Mouse (Mus musculus): ENCODE data around the gene Olfr1231. TPM values are rescaled to one million over a fixed set of nuclear protein-coding genes. Genes with fewer than 3 reads are reported as not detected.

Olfr1231 gene
- not detected in 2 replicates for polyA plus RNA-seq (2015; fragmentation: Nextera tagmentation; extraction: Ambion mirVana)

- no peaks in the 10 kb centered on the region for H3K27me3 ChIP-seq (replicated peaks; ENCODE audit: insufficient read depth, low read length)
- DNase-seq (ENCODE audit: low spot score) = no peak
Measured at GRCm38 (mm10) chr2:89306974-89307373, at the start of gene Olfr1231. Gene Olfr1231, minus strand, starts transcription at chr2:89307074.

GRCm38 (mm10) chr2:89342298-89342697 is 35.4 kb upstream of the Olfr1231 start, which contains the start of gene Olfr1233:
Gene Olfr1233, minus strand, starts transcription at chr2:89342398.
- no peak within 1 kb of the TSS for H3K4me2 ChIP-seq (replicated peaks; ENCODE audit: low read depth, low read length)
- ATAC-seq = no peak
- no peaks in the 10 kb centered on the region for H3K36me3 ChIP-seq (ENCODE audit: insufficient read depth, low read length)
- H3K27me3 ChIP-seq (replicated peaks; ENCODE audit: insufficient read depth, low read length) = no peaks in the 10 kb centered on the region
- no peak for TF ChIP-seq CTCF (IDR thresholded peaks at IDR 0.05)
- TF ChIP-seq EP300 (IDR thresholded peaks at IDR 0.05) = no peak
- H3K9me3 ChIP-seq (ENCODE audit: low read length) = no peaks in the 10 kb centered on the region
- H3K27ac ChIP-seq (ENCODE audit: low read length) = no peak within 1 kb of the TSS
- DNase-seq (ENCODE audit: low spot score) = no peak
- H3K9ac ChIP-seq (replicated peaks; ENCODE audit: low read depth) = no peak within 1 kb of the TSS
- H3K4me3 ChIP-seq (ENCODE audit: low read depth, low read length) = no peak within 1 kb of the TSS
- no peaks in the 10 kb centered on the region for H3K4me1 ChIP-seq (ENCODE audit: insufficient read depth, low read depth, low read length)

More at GRCm38 (mm10) chr2:89306974-89307373, at the start of gene Olfr1231:
- Histone ChIP-seq H3K27ac (ENCODE audit: low read length) (no peak within 1 kb of the TSS), H3K4me2 (replicated peaks; ENCODE audit: low read depth, low read length) (no peak within 1 kb of the TSS), H3K9ac (replicated peaks; ENCODE audit: low read depth) (no peak within 1 kb of the TSS), H3K9me3 (ENCODE audit: low read length) (no peaks in the 10 kb centered on the region), H3K36me3 (ENCODE audit: insufficient read depth, low read length) (no peaks in the 10 kb centered on the region), H3K4me1 (ENCODE audit: insufficient read depth, low read depth, low read length) (no peaks in the 10 kb centered on the region), H3K4me3 (ENCODE audit: low read depth, low read length) (no peak within 1 kb of the TSS)
- no peak for ATAC-seq
- no peak for TF ChIP-seq CTCF (IDR thresholded peaks at IDR 0.05)
- no peak for TF ChIP-seq EP300 (IDR thresholded peaks at IDR 0.05)
- WGBS = 61% methylated on average over 2 of the region's 2 CpGs

DNA sequence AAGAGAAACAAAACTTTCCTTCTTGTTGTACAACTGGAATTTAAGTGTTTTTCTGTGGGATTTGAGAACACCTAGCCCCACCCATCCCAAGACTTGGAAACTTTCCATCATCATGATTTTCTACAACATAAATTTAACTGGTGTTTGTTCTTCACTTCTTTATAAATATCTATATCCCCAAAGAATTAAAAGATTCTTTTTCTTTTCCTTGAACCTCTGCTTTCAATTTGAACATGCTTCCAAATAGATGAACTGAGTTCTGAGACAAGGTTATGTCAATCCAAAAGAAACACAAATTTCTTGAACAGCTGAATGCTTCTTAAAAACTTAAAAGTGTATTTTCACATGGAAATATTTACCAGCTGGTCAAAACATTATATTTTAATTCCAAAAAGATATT is 22.7 kb upstream of the Olfr1231 start, which contains the start of gene Olfr1232:
TSS of gene Olfr1232 (minus strand) at position 101 of the 400 bp plus-strand sequence.
- no peak for TF ChIP-seq CTCF (IDR thresholded peaks at IDR 0.05)
- no peak for TF ChIP-seq EP300 (IDR thresholded peaks at IDR 0.05)
- Histone ChIP-seq H3K9ac (replicated peaks; ENCODE audit: low read depth) (no peak within 1 kb of the TSS), H3K4me3 (ENCODE audit: low read depth, low read length) (no peak within 1 kb of the TSS), H3K36me3 (ENCODE audit: insufficient read depth, low read length) (no peaks in the 10 kb centered on the region), H3K9me3 (ENCODE audit: low read length) (no peaks in the 10 kb centered on the region), H3K4me2 (replicated peaks; ENCODE audit: low read depth, low read length) (no peak within 1 kb of the TSS), H3K27me3 (replicated peaks; ENCODE audit: insufficient read depth, low read length) (no peaks in the 10 kb centered on the region), H3K27ac (ENCODE audit: low read length) (no peak within 1 kb of the TSS), H3K4me1 (ENCODE audit: insufficient read depth, low read depth, low read length) (no peaks in the 10 kb centered on the region)
- ATAC-seq (no peak), DNase-seq (ENCODE audit: low spot score) (no peak)

DNA sequence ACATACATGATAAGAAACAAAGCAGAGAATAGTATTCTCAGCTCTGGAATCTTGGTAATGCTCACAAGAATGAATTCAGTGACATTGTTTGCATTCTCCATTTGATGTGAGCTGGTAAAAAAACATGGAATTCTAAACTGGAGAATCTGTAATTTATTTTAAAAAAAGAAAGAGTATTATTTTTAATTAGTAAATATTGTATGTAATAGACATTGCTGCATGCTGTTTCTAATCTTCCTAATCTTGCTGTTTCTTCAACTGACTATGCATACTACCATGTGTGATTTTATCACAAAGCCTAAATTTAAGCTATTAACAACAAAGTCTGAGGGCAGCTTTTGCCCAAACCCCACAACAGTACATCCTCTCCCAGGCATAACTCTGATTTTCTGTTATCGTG is 9.7 kb downstream of the Olfr1231 start, which contains the start of gene Olfr1230:
TSS of gene Olfr1230 (minus strand) at position 101 of the 400 bp plus-strand sequence.
- Histone ChIP-seq H3K4me2 (replicated peaks; ENCODE audit: low read depth, low read length) (no peak within 1 kb of the TSS), H3K27me3 (replicated peaks; ENCODE audit: insufficient read depth, low read length) (no peaks in the 10 kb centered on the region), H3K9ac (replicated peaks; ENCODE audit: low read depth) (no peak within 1 kb of the TSS), H3K36me3 (ENCODE audit: insufficient read depth, low read length) (no peaks in the 10 kb centered on the region), H3K4me3 (ENCODE audit: low read depth, low read length) (no peak within 1 kb of the TSS), H3K27ac (ENCODE audit: low read length) (no peak within 1 kb of the TSS), H3K9me3 (ENCODE audit: low read length) (no peaks in the 10 kb centered on the region), H3K4me1 (ENCODE audit: insufficient read depth, low read depth, low read length) (no peaks in the 10 kb centered on the region)
- TF ChIP-seq EP300 (IDR thresholded peaks at IDR 0.05) (no peak), CTCF (IDR thresholded peaks at IDR 0.05) (no peak)
- DNase-seq (ENCODE audit: low spot score) = no peak
- WGBS = 76% methylated on average over 1 of the region's 1 CpGs
- no peak for ATAC-seq

- Histone ChIP-seq H3K27me3 (replicated peaks; ENCODE audit: insufficient read depth, low read length) (no peaks in the 10 kb centered on the region), H3K9me3 (ENCODE audit: low read length) (no peaks in the 10 kb centered on the region), H3K27ac (ENCODE audit: low read length) (no peak within 1 kb of the TSS), H3K4me1 (ENCODE audit: insufficient read depth, low read depth, low read length) (no peaks in the 10 kb centered on the region), H3K4me3 (ENCODE audit: low read depth, low read length) (no peak within 1 kb of the TSS), H3K4me2 (replicated peaks; ENCODE audit: low read depth, low read length) (no peak within 1 kb of the TSS), H3K36me3 (ENCODE audit: insufficient read depth, low read length) (no peaks in the 10 kb centered on the region), H3K9ac (replicated peaks; ENCODE audit: low read depth) (no peak within 1 kb of the TSS)
- TF ChIP-seq CTCF (IDR thresholded peaks at IDR 0.05) (no peak), EP300 (IDR thresholded peaks at IDR 0.05) (no peak)
- WGBS = 62% methylated on average over 2 of the region's 2 CpGs
- DNase-seq (ENCODE audit: low spot score) (no peak), ATAC-seq (no peak)
Measured at GRCm38 (mm10) chr2:89287914-89288313, 19.0 kb downstream of the Olfr1231 start, which contains the start of gene Olfr1229. Gene Olfr1229, minus strand, starts transcription at chr2:89288014.

DNA sequence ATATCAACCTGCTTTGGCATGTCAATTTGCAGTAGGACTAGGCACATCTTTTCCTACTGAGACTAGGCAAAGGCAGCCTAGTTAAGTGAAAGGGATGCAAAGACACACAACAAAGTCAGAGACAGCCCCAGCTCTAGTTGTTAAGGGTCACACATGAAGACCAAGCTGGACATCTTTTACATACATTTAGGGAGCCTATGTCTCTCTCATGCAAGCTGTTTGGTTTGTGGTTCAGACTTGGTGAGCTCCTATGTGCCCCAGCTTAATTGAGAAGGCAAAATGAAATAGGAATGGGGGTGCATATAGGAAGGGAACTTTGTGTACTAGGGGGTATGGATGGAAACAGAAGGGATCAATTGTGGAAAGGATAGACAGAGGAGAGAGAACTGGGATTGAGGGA is 52.9 kb downstream of the Olfr1231 start, which contains the start of gene Olfr1228:
TSS of gene Olfr1228 (minus strand) at position 101 of the 400 bp plus-strand sequence.
- Histone ChIP-seq H3K9me3 (ENCODE audit: low read length) (no peaks in the 10 kb centered on the region), H3K4me1 (ENCODE audit: insufficient read depth, low read depth, low read length) (no peaks in the 10 kb centered on the region), H3K4me2 (replicated peaks; ENCODE audit: low read depth, low read length) (no peak within 1 kb of the TSS), H3K4me3 (ENCODE audit: low read depth, low read length) (no peak within 1 kb of the TSS), H3K27ac (ENCODE audit: low read length) (no peak within 1 kb of the TSS), H3K27me3 (replicated peaks; ENCODE audit: insufficient read depth, low read length) (no peaks in the 10 kb centered on the region), H3K36me3 (ENCODE audit: insufficient read depth, low read length) (no peaks in the 10 kb centered on the region), H3K9ac (replicated peaks; ENCODE audit: low read depth) (no peak within 1 kb of the TSS)
- ATAC-seq (no peak), DNase-seq (ENCODE audit: low spot score) (no peak)
- no peak for TF ChIP-seq EP300 (IDR thresholded peaks at IDR 0.05)
- TF ChIP-seq CTCF (IDR thresholded peaks at IDR 0.05) = no peak

Other genes starting within 250 kb of the Olfr1231 start
- gene Olfr1218, start 245.9 kb downstream of the Olfr1231 start, polyA plus RNA-seq (2015; fragmentation: Nextera tagmentation; extraction: Ambion mirVana) = not detected in 2 replicates
- not detected in 2 replicates for gene Olfr1219, start 223.6 kb downstream of the Olfr1231 start, polyA plus RNA-seq (2015; fragmentation: Nextera tagmentation; extraction: Ambion mirVana)
- not detected in 2 replicates for gene Olfr1220, start 200.2 kb downstream of the Olfr1231 start, polyA plus RNA-seq (2015; fragmentation: Nextera tagmentation; extraction: Ambion mirVana)
- gene Olfr1221, start 189.8 kb downstream of the Olfr1231 start, polyA plus RNA-seq (2015; fragmentation: Nextera tagmentation; extraction: Ambion mirVana) = not detected in 2 replicates
- not detected in 2 replicates for gene Olfr1222, start 174.0 kb downstream of the Olfr1231 start, polyA plus RNA-seq (2015; fragmentation: Nextera tagmentation; extraction: Ambion mirVana)
- not detected in 2 replicates for gene Olfr1223, start 155.5 kb downstream of the Olfr1231 start, polyA plus RNA-seq (2015; fragmentation: Nextera tagmentation; extraction: Ambion mirVana)
- gene Olfr1224-ps1, start 143.0 kb downstream of the Olfr1231 start, polyA plus RNA-seq (2015; fragmentation: Nextera tagmentation; extraction: Ambion mirVana) = not detected in 2 replicates
- not detected in 2 replicates for gene Olfr1225, start 132.4 kb downstream of the Olfr1231 start, polyA plus RNA-seq (2015; fragmentation: Nextera tagmentation; extraction: Ambion mirVana)
- not detected in 2 replicates for gene Olfr1226, start 107.0 kb downstream of the Olfr1231 start, polyA plus RNA-seq (2015; fragmentation: Nextera tagmentation; extraction: Ambion mirVana)
- not detected in 2 replicates for gene Olfr1228, start 53.0 kb downstream of the Olfr1231 start, polyA plus RNA-seq (2015; fragmentation: Nextera tagmentation; extraction: Ambion mirVana)
- not detected in 2 replicates for gene Olfr1229, start 19.1 kb downstream of the Olfr1231 start, polyA plus RNA-seq (2015; fragmentation: Nextera tagmentation; extraction: Ambion mirVana)
- not detected in 2 replicates for gene Olfr1230, start 9.8 kb downstream of the Olfr1231 start, polyA plus RNA-seq (2015; fragmentation: Nextera tagmentation; extraction: Ambion mirVana)
- not detected in 2 replicates for gene Olfr1232, start 22.6 kb upstream of the Olfr1231 start, polyA plus RNA-seq (2015; fragmentation: Nextera tagmentation; extraction: Ambion mirVana)
- gene Olfr1233, start 35.3 kb upstream of the Olfr1231 start, polyA plus RNA-seq (2015; fragmentation: Nextera tagmentation; extraction: Ambion mirVana) = not detected in 2 replicates
- gene Olfr1234, start 57.8 kb upstream of the Olfr1231 start, polyA plus RNA-seq (2015; fragmentation: Nextera tagmentation; extraction: Ambion mirVana) = not detected in 2 replicates
- not detected in 2 replicates for gene Olfr1238, start 102.6 kb upstream of the Olfr1231 start, polyA plus RNA-seq (2015; fragmentation: Nextera tagmentation; extraction: Ambion mirVana)
- not detected in 2 replicates for gene Olfr1239, start 113.3 kb upstream of the Olfr1231 start, polyA plus RNA-seq (2015; fragmentation: Nextera tagmentation; extraction: Ambion mirVana)
- not detected in 2 replicates for gene Olfr1240, start 135.9 kb upstream of the Olfr1231 start, polyA plus RNA-seq (2015; fragmentation: Nextera tagmentation; extraction: Ambion mirVana)
- not detected in 2 replicates for gene Olfr1241, start 180.1 kb upstream of the Olfr1231 start, polyA plus RNA-seq (2015; fragmentation: Nextera tagmentation; extraction: Ambion mirVana)
- not detected in 2 replicates for gene Olfr1242, start 191.3 kb upstream of the Olfr1231 start, polyA plus RNA-seq (2015; fragmentation: Nextera tagmentation; extraction: Ambion mirVana)
- gene Olfr1243, start 224.4 kb upstream of the Olfr1231 start, polyA plus RNA-seq (2015; fragmentation: Nextera tagmentation; extraction: Ambion mirVana) = not detected in 2 replicates